Mouse (Mus musculus): ENCODE data around the gene Slc2a9.

Gene Slc2a9

GRCm38 (mm10) chr5:38470881-38471280, 32.1 kb downstream of the Slc2a9 start:
- no peak for DNase-seq (ENCODE audit: extremely low read depth, low read depth)

- DNase-seq (ENCODE audit: extremely low read depth, low read depth) = no peak
Observed at GRCm38 (mm10) chr5:38469891-38470578, 32.9 kb downstream of the Slc2a9 start.

GRCm38 (mm10) chr5:38466569-38467110, 36.3 kb downstream of the Slc2a9 start:
- DNase-seq (ENCODE audit: extremely low read depth, low read depth) = no peak

GRCm38 (mm10) chr5:38461261-38461660, 41.7 kb downstream of the Slc2a9 start:
- DNase-seq (ENCODE audit: extremely low read depth, low read depth) = no peak

GRCm38 (mm10) chr5:38450936-38451335, 52.0 kb downstream of the Slc2a9 start:
- no peak for DNase-seq (ENCODE audit: extremely low read depth, low read depth)

- DNase-seq (ENCODE audit: extremely low read depth, low read depth) = no peak
Observed at GRCm38 (mm10) chr5:38449607-38450006, 53.3 kb downstream of the Slc2a9 start.

- no peak for DNase-seq (ENCODE audit: extremely low read depth, low read depth)
Observed at GRCm38 (mm10) chr5:38448121-38448520, 54.8 kb downstream of the Slc2a9 start.

GRCm38 (mm10) chr5:38446316-38446975, 56.5 kb downstream of the Slc2a9 start:
- DNase-seq (ENCODE audit: extremely low read depth, low read depth) = no peak

- DNase-seq (ENCODE audit: extremely low read depth, low read depth) = no peak
Observed at GRCm38 (mm10) chr5:38441088-38441839, 61.7 kb downstream of the Slc2a9 start.

- DNase-seq (ENCODE audit: extremely low read depth, low read depth) = no peak
Observed at GRCm38 (mm10) chr5:38440252-38441005, 62.5 kb downstream of the Slc2a9 start.

GRCm38 (mm10) chr5:38436681-38437080, 66.3 kb downstream of the Slc2a9 start:
- no peak for DNase-seq (ENCODE audit: extremely low read depth, low read depth)

GRCm38 (mm10) chr5:38434875-38435274, 68.1 kb downstream of the Slc2a9 start:
- DNase-seq (ENCODE audit: extremely low read depth, low read depth) = no peak

- no peak for DNase-seq (ENCODE audit: extremely low read depth, low read depth)
Observed at GRCm38 (mm10) chr5:38431201-38431600, 71.7 kb downstream of the Slc2a9 start.

- DNase-seq (ENCODE audit: extremely low read depth, low read depth) = no peak
Observed at GRCm38 (mm10) chr5:38429106-38429505, 73.8 kb downstream of the Slc2a9 start.

GRCm38 (mm10) chr5:38427757-38428156, 75.2 kb downstream of the Slc2a9 start:
- no peak for DNase-seq (ENCODE audit: extremely low read depth, low read depth)

GRCm38 (mm10) chr5:38425569-38425968, 77.4 kb downstream of the Slc2a9 start:
- DNase-seq (ENCODE audit: extremely low read depth, low read depth) = no peak

GRCm38 (mm10) chr5:38422426-38422825, 80.5 kb downstream of the Slc2a9 start:
- DNase-seq (ENCODE audit: extremely low read depth, low read depth) = no peak

GRCm38 (mm10) chr5:38418799-38419198, 84.1 kb downstream of the Slc2a9 start:
- DNase-seq (ENCODE audit: extremely low read depth, low read depth) = no peak

- no peak for DNase-seq (ENCODE audit: extremely low read depth, low read depth)
Observed at GRCm38 (mm10) chr5:38403612-38404011, 99.3 kb downstream of the Slc2a9 start.

- DNase-seq (ENCODE audit: extremely low read depth, low read depth) = no peak
Observed at GRCm38 (mm10) chr5:38402288-38402687, 100.7 kb downstream of the Slc2a9 start.

- DNase-seq (ENCODE audit: extremely low read depth, low read depth) = no peak
Observed at GRCm38 (mm10) chr5:38388857-38389256, 114.1 kb downstream of the Slc2a9 start.

All from MEL-GATA-1-ER (cell line).